Mouse (Mus musculus) frontal cortex, postnatal 10 days (tissue): ENCODE results near the gene Nol7.

Source experiments
- DNase-seq, 2 experiments: peaks; one replicate each; pipeline ENCODE4 v3.0.0; 2022; ENCODE audit warnings: low spot score in 2 of 2, mixed read lengths in 1 of 2

Gene Nol7

DNA sequence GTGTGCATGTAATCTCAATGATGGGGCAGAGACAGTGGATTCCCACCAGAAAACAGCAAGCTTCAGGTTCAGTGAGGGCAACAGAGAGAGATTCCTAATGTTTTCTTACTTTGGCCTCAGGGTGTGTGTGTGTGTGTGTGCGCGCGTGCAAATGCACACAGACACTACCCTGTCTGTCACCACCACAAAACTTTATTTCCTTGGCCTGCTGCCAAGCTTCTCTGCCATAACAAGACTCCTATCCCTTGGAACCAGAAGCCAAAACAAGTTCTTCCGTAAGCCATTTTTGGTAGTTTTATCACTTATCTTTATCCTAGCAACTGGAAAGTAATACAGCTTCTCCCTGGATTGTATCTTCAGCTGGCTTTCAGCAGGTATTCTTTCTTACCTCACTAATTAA, 30.2 kb downstream of the Nol7 start:
- DNase-seq: no peak

GRCm38 (mm10) chr13:43433395-43433794, 35.2 kb downstream of the Nol7 start:
- no peak for DNase-seq

DNA sequence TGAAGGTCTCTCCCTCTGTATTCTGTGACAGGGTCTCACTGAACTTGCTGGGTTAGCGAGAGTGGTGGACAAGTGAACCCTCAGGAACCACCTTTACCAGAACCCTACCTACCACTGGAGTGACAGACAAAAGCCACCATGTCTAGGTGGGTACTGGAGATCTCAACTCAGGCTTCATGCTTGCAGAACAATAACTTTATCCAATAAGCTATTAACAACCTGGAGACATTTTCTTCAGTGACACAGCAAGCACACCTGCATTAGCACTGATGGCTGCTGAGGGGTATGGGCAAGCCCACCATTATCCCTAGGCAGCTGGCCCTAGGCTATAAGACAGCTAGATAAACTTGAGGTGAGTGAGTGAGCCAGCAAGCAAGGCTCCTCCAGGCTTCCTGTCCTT, 42.2 kb downstream of the Nol7 start:
- DNase-seq: no peak

- DNase-seq: no peak
These were observed 44.4 kb downstream of the Nol7 start for GRCm38 (mm10) chr13:43442551-43442950.

GRCm38 (mm10) chr13:43443706-43444105, 45.5 kb downstream of the Nol7 start:
- no peak for DNase-seq

DNA sequence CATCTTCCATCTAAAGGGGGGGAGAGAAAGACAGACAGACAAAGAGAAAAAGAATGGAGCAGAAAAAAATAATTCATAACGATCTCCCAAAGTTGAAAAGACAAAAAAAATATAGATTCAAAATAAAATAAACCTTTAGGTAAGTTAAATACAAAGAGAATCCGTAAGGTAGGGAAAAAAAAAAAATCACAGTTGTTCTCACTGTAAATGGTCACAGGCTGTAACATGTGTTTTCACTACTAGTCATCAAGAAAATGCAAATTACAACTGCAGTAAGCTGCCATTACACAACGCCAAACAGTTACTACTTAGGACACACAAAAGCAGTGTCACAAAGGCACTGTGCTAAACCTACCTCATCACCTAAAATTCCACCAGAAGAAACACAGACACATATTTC, 46.5 kb downstream of the Nol7 start:
- DNase-seq: no peak

DNA sequence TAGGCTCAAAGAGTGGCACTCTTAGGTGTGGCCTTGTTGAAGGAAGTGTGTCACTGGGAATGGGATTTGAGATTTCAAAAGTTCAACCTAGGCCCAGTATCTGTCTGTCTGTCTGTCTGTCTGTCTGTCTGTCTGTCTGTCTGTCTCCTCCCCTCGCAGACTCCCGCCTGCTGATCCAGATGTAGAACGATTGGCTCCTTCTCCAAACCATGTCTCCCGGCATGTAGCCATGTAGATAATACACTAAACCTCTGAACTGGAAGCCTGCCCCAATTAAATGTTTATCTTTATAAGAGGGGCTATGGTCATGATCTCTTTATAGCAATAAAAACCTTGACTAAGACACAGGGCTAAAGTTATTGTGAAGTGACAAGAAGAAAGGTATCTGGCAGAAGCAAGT, 47.6 kb downstream of the Nol7 start:
- no peak for DNase-seq

- DNase-seq: no peak
These were observed 49.5 kb downstream of the Nol7 start for GRCm38 (mm10) chr13:43447721-43448120.

- DNase-seq: no peak
These were observed 52.5 kb downstream of the Nol7 start for GRCm38 (mm10) chr13:43450686-43451085.

DNA sequence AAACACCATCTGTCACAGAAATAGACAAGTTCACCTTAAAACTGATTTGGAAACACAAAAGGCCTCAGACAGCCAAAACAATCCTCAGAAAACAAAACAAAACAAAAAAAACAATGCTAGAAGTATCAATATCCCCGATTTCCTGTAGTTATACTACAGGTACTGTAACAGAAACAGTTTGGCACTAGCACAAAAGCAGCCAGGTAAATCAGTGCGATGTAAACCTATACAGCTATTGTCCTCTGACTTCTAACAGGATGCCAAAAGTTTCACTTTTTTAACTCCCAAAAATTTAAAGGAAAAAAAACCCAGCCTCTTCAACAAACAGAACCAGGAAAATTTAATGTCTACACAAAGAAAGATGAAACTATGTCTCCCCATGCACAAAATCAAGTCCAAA, 54.0 kb downstream of the Nol7 start:
- no peak for DNase-seq

DNA sequence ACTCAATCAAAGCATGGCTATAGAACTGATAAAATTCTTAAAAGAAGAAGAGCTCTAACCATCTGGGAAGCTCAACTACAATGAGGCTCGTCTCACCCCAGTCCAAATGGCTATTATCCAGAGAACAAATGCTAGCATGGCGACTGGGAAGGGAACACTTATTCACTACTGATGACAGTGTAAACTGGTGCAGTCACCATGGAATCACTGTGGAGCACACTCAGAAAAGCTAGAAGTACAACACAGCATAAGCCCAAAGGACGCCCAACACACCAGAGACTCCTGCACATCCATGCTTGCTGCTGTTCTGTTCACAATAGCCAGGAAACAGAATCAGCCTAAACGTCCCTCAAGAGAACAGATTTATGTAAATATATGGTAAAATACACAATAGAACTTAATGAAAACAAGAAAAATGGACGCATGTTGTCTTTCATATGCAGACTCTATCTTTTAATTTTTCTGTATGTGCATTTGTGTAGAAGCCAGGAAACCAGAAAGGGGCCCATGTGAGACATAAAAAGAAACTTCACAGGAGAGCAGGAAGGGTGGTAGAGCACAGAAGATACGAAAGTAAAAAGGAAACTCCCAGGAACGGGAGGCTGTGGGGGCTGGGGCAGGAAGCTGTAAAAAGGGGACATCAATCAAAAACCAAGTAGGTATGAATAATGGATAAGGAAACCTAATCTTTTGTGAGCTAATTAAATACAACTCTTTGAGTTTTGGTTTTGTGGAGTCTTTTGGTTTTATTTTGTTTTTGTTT, 54.8 kb downstream of the Nol7 start:
- no peak for DNase-seq

DNA sequence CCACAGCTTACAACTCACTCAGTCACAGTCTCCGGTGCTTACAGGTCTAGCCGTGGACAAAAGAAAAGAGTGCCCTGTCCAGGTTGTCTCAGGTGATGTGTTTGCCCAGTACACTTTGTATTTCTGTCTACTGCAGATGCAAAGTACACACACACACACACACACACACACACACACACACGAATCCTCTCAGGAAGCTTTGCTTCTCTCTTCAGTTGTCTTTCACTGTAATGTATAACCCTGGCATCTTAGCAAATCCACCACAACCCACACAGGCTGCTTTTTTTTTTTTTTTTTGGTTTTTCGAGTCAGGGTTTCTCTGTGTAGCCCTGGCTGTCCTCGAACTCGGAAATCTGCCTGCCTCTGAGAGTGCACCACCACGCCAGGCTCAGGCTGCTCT, 56.2 kb downstream of the Nol7 start:
- no peak for DNase-seq
